Mouse (Mus musculus) liver, embryonic 18 days (tissue): ENCODE results near the gene Gm3187. TPM values are rescaled to one million over a fixed set of nuclear protein-coding genes. Genes with fewer than 3 reads are reported as not detected.

Experiments used
- polyA plus RNA-seq: library from polyadenylated mRNA; depleted of rRNA; stranded (reverse); fragments of >200 nt; gene quantifications from 2 replicates; pipeline ENCODE4 v1.2.3, GENCODE M21; 2012; rRNA removed

The Gm3187 gene
- polyA plus RNA-seq: not detected in 2 replicates

DNA sequence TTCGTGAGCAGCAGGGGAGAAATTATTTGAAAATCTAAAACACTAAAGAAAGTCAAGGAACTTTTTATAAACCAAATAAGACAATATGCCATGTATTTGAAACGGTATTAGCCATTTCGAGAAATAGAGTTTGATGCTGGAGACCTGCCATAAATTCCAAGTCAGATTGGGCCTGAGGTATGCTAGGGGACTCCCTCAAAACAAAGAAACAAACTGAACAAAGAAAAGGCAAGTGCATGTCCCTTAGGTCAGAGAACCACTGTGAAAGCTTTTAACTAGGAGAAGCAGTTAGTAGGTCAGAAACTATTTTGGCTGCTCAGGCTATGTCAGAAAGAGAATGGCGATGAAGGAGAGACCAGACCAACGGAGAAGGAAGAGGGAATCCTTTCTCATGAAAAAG lies at the start of gene Gm3187:
Gene Gm3187, plus strand, starts transcription at position 301 of the 400 bp plus-strand sequence.

GRCm38 (mm10) chr14:5455367-5455766 lies 28.6 kb upstream of the Gm3187 start, which contains the start of gene Gm3194:
Gene Gm3194, minus strand, starts transcription at chr14:5455467.

DNA sequence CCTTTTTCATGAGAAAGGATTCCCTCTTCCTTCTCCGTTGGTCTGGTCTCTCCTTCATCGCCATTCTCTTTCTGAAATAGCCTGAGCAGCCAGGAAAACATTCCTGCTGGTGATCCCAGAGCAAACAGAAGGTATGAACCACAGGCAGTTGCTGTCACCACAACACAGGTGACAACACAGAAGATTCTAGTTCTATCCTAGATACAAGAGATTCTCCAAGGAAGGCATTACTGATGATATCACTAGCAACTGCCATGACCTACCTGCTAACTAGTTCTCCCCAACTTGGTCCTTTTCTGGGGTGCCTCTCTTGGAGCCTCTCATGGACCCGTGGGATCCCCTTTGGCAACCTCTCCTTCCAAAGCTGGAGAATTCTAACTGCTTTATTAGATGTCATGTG lies 6.3 kb upstream of the Gm3187 start, which contains the start of gene Gm8246:
Gene Gm8246, minus strand, starts transcription at position 101 of the 400 bp plus-strand sequence.

GRCm38 (mm10) chr14:5501374-5501773 lies 17.4 kb downstream of the Gm3187 start, which contains the start of gene Gm3488:
Gene Gm3488, plus strand, starts transcription at chr14:5501674.

DNA sequence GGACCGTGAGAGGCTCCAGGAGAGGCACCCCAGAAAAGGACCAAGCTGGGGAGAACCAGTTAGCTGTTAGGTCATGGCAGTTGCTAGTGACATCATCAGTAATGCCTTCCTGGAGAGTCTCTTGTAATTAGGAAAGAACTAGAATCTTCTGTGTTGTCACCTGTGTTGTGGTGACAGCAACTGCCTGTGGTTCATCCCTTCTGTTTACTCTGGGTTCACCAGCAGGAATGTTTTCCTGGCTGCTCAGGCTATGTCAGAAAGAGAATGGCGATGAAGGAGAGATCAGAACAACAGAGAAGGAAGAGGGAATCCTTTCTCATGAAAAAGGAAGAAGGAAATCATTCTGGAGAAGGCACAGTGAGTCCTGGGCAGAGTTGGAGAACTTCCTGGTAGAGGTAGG lies 54.2 kb downstream of the Gm3187 start, which contains the start of gene Gm3532:
Gene Gm3532, plus strand, starts transcription at position 301 of the 400 bp plus-strand sequence.

Other genes with a start within 250 kb of the Gm3187 start
- gene Gm3526, start 223.6 kb upstream of the Gm3187 start, polyA plus RNA-seq: not detected in 2 replicates
- gene Gm3542, start 149.3 kb upstream of the Gm3187 start, polyA plus RNA-seq: not detected in 2 replicates
- gene Gm3500, start 95.2 kb upstream of the Gm3187 start, polyA plus RNA-seq: 0.02 TPM in 1 of 2 replicates, not detected in the other
- gene Gm3194, start 28.7 kb upstream of the Gm3187 start, polyA plus RNA-seq: 0.05 TPM in 2 replicates
- gene Gm8246, start 6.4 kb upstream of the Gm3187 start, polyA plus RNA-seq: not detected in 2 replicates
- 0.05 TPM in 2 replicates for gene Gm3488, start 17.5 kb downstream of the Gm3187 start, polyA plus RNA-seq
- not detected in 2 replicates for gene Gm3532, start 54.3 kb downstream of the Gm3187 start, polyA plus RNA-seq
- not detected in 2 replicates for gene Gm8265, start 148.8 kb downstream of the Gm3187 start, polyA plus RNA-seq
- not detected in 2 replicates for gene Gm9603, start 203.2 kb downstream of the Gm3187 start, polyA plus RNA-seq